Mouse (Mus musculus) liver, adult 2 months (tissue): ENCODE data around the gene Ralgapa2.

Experiments
- CTCF ChIP-seq: fragments of 200-500 bp; IDR thresholded peaks from 2 replicates; pipeline ENCODE4 v1.5.1; 2011; ENCODE audit warnings: low read depth, low read length, control low read depth
- POLR2A ChIP-seq: fragments of 200-500 bp; IDR thresholded peaks from 2 replicates; pipeline ENCODE4 v1.6.1; 2011; ENCODE audit warnings: low read length, control low read depth; ENCODE audit not compliant: insufficient read depth; ENCODE audit errors: extremely low read depth

DNA sequence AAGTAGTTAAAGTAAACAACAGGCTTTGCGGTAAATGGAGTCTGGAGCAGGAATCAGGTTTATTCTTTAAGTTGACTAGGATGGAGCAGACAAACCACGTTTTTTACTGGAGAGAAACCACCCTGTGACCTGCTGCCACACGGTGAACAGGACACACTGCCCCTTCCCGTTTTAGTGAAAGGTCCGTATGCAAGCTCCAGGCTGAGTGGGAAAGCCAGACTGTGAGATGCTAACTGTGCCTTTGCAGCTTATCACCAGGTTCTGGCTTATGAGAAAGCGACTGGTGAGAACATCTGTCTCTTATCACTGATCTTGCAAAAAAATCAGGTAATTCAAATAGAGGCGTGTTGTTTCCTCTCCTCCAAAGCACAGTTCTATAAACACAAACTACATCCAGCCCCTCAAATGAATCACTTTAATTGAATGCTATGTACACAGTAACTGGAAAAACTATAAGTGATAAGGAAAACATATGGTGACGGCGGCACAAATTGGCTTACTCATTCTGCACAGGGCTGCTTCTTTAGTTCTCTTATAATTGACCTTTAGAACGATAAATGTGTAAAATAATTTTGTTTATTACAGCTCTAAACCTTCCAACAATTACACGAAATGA lies 146.7 kb downstream of the Ralgapa2 start:
- TF ChIP-seq POLR2A = no peak
- no peak for TF ChIP-seq CTCF
